Mouse (Mus musculus) forebrain, postnatal 0 days (tissue): ENCODE results near the gene Ikzf3. TPM values are rescaled to one million over a fixed set of nuclear protein-coding genes. Genes with fewer than 3 reads are reported as not detected.

Experiments used
- ATAC-seq: fragments of 200-750 bp; cut with Nextera tagmentation; 2 replicates; pipeline ENCODE4 v1.8.0; 2017; ENCODE audit warnings: mild to moderate bottlenecking, moderate library complexity
- DNase-seq: peaks from one replicate; pipeline ENCODE4 v3.0.0-alpha.2; 2015
- H3K27ac ChIP-seq: fragments of 300-500 bp; sonication (generic); 2 replicates; pipeline ENCODE4 v1.5.1; 2014; ENCODE audit warnings: low read depth, mild to moderate bottlenecking, antibody characterized with exemption, low read length, moderate library complexity, mixed read lengths
- H3K27me3 ChIP-seq: fragments of 300-500 bp; sonication (generic); 2 replicates; pipeline ENCODE4 v1.6.1; 2014; ENCODE audit warnings: mild to moderate bottlenecking, low read length, mixed read lengths; ENCODE audit not compliant: insufficient read depth
- H3K36me3 ChIP-seq: fragments of 300-500 bp; sonication (generic); 2 replicates; pipeline ENCODE4 v1.6.1; 2014; ENCODE audit warnings: mild to moderate bottlenecking, moderate library complexity; ENCODE audit not compliant: insufficient read depth
- H3K4me1 ChIP-seq: fragments of 300-500 bp; sonication (generic); 2 replicates; pipeline ENCODE4 v1.6.1; 2014; ENCODE audit warnings: antibody characterized with exemption; ENCODE audit not compliant: insufficient read depth
- H3K4me2 ChIP-seq: fragments of 300-500 bp; sonication (generic); 2 replicates; pipeline ENCODE4 v1.6.1; 2014; ENCODE audit warnings: low read depth, mild to moderate bottlenecking, moderate library complexity
- H3K4me3 ChIP-seq: fragments of 300-500 bp; sonication (generic); 2 replicates; pipeline ENCODE4 v1.5.1; 2014; ENCODE audit warnings: low read depth, low read length, mixed read lengths
- H3K9ac ChIP-seq: fragments of 300-500 bp; sonication (generic); 2 replicates; pipeline ENCODE4 v1.6.1; 2014; ENCODE audit warnings: mild to moderate bottlenecking
- H3K9me3 ChIP-seq: fragments of 300-500 bp; sonication (generic); 2 replicates; pipeline ENCODE4 v1.6.1; 2016; ENCODE audit warnings: low read length
- CTCF ChIP-seq: sonication (generic); IDR thresholded peaks from 2 replicates; pipeline ENCODE4 v1.5.1; 2016; ENCODE audit warnings: antibody characterized with exemption, control low read depth, low read depth
- WGBS: fragments of 180-500 bp; shearing (Covaris S2); extraction: QIAGEN DNeasy Blood & Tissue Kit; methylation state at CpG from one replicate; pipeline ENCODE4 v1.1.7; 2014; 5-methylcytosine and 5-hydroxymethylcytosine counted together
- polyA plus RNA-seq: library from polyadenylated mRNA; unstranded; fragments of >200 nt; fragmentation: Nextera tagmentation; extraction: Ambion mirVana; gene quantifications from 2 replicates; pipeline ENCODE4 v1.2.1, GENCODE M21; 2015
- total RNA-seq: library from RNA; depleted of rRNA; stranded (reverse); fragments of >200 nt; gene quantifications from 2 replicates; pipeline ENCODE4 v1.2.3, GENCODE M21; 2014

Ikzf3 gene
- total and polyA plus RNA-seq, 2 experiments from 2014 or later: 0.14 to 0.21 TPM

GRCm38 (mm10) chr11:98568326-98568725, 22.5 kb upstream of the Ikzf3 start:
- ATAC-seq: no peak
- Histone ChIP-seq H3K4me3 (no peak overlapping the region), H3K9me3 (no peaks in the 10 kb centered on the region), H3K27me3 (no peaks in the 10 kb centered on the region), H3K36me3 (no peaks in the 10 kb centered on the region), H3K27ac (no peak overlapping the region), H3K4me1 (no peaks in the 10 kb centered on the region), H3K9ac (no peak overlapping the region), H3K4me2 (no peak overlapping the region)
- WGBS: 87% methylated on average over 8 of the region's 8 CpGs
- TF ChIP-seq CTCF: peak; percentile 31; the same call in 1 of the 2 replicates
- no peak for DNase-seq

- no peak overlapping the region for H3K27ac ChIP-seq
- ATAC-seq: no peak
Measured at GRCm38 (mm10) chr11:98563921-98564414, 18.1 kb upstream of the Ikzf3 start.

GRCm38 (mm10) chr11:98563025-98563424, 17.2 kb upstream of the Ikzf3 start:
- no peak for ATAC-seq
- no peaks in the 10 kb centered on the region for H3K36me3 ChIP-seq
- no peak for DNase-seq
- H3K9me3 ChIP-seq: no peaks in the 10 kb centered on the region
- no peak overlapping the region for H3K4me3 ChIP-seq
- H3K4me1 ChIP-seq: no peaks in the 10 kb centered on the region
- H3K27ac ChIP-seq: no peak overlapping the region
- no peaks in the 10 kb centered on the region for H3K27me3 ChIP-seq
- H3K4me2 ChIP-seq: no peak overlapping the region
- H3K9ac ChIP-seq: no peak overlapping the region
- WGBS: 81% methylated on average over 3 of the region's 3 CpGs
- no peak for TF ChIP-seq CTCF

More at GRCm38 (mm10) chr11:98563921-98564414, 18.1 kb upstream of the Ikzf3 start:
- H3K36me3 ChIP-seq: no peaks in the 10 kb centered on the region
- no peaks in the 10 kb centered on the region for H3K4me1 ChIP-seq
- no peak overlapping the region for H3K4me2 ChIP-seq
- no peak overlapping the region for H3K4me3 ChIP-seq
- no peak for DNase-seq
- no peak for TF ChIP-seq CTCF
- H3K9me3 ChIP-seq: no peaks in the 10 kb centered on the region
- WGBS: 49% methylated on average over 13 of the region's 13 CpGs
- H3K27me3 ChIP-seq: no peaks in the 10 kb centered on the region
- H3K9ac ChIP-seq: no peak overlapping the region

- 10% methylated on average over 7 of the region's 7 CpGs for WGBS
- DNase-seq (no peak), ATAC-seq (no peak)
- H3K27me3 ChIP-seq: no peaks in the 10 kb centered on the region
- no peak overlapping the region for H3K4me3 ChIP-seq
- no peaks in the 10 kb centered on the region for H3K9me3 ChIP-seq
- TF ChIP-seq CTCF: no peak
- H3K4me1 ChIP-seq: no peaks in the 10 kb centered on the region
- H3K27ac ChIP-seq: no peak overlapping the region
- no peak overlapping the region for H3K4me2 ChIP-seq
- no peak overlapping the region for H3K9ac ChIP-seq
- H3K36me3 ChIP-seq: no peaks in the 10 kb centered on the region
Measured at GRCm38 (mm10) chr11:98560942-98561341, 15.1 kb upstream of the Ikzf3 start.

GRCm38 (mm10) chr11:98555124-98555700, 9.4 kb upstream of the Ikzf3 start:
- H3K27ac ChIP-seq: no peak overlapping the region
- TF ChIP-seq CTCF: peak; percentile 45
- ATAC-seq (no peak), DNase-seq (no peak)
- H3K9ac ChIP-seq: no peak overlapping the region
- H3K4me2 ChIP-seq: no peak overlapping the region
- H3K36me3 ChIP-seq: no peaks in the 10 kb centered on the region
- peaks cover 2% of the 10 kb centered on the region; the same call in 1 of the 2 replicates for H3K27me3 ChIP-seq
- no peak overlapping the region for H3K4me3 ChIP-seq
- H3K4me1 ChIP-seq: no peaks in the 10 kb centered on the region
- 61% methylated on average over 12 of the region's 12 CpGs for WGBS
- no peaks in the 10 kb centered on the region for H3K9me3 ChIP-seq

- 93% methylated on average over 4 of the region's 4 CpGs for WGBS
- DNase-seq (no peak), ATAC-seq (no peak)
- H3K4me3 ChIP-seq: no peak overlapping the region
- no peaks in the 10 kb centered on the region for H3K36me3 ChIP-seq
- no peaks in the 10 kb centered on the region for H3K4me1 ChIP-seq
- H3K27me3 ChIP-seq: peaks cover 15% of the 10 kb centered on the region
- H3K4me2 ChIP-seq: no peak overlapping the region
- H3K9ac ChIP-seq: no peak overlapping the region
- H3K27ac ChIP-seq: no peak overlapping the region
- no peak for TF ChIP-seq CTCF
- H3K9me3 ChIP-seq: no peaks in the 10 kb centered on the region
Measured at GRCm38 (mm10) chr11:98553966-98554365, 8.1 kb upstream of the Ikzf3 start.

GRCm38 (mm10) chr11:98550975-98551828, 5.4 kb upstream of the Ikzf3 start, which contains the start of gene Zpbp2:
TSS of gene Zpbp2 (plus strand) at chr11:98551097.
- Histone ChIP-seq H3K9ac (peak within 1 kb of the TSS; percentile 88), H3K27ac (peak within 1 kb of the TSS; percentile 84), H3K9me3 (no peaks in the 10 kb centered on the region), H3K4me2 (peak within 1 kb of the TSS; percentile 58), H3K36me3 (no peaks in the 10 kb centered on the region), H3K27me3 (peaks cover 39% of the 10 kb centered on the region), H3K4me1 (no peaks in the 10 kb centered on the region), H3K4me3 (peak within 1 kb of the TSS; percentile 63)
- WGBS: under 1% methylated on average over 49 of the region's 51 CpGs
- ATAC-seq: peak; percentile 98
- DNase-seq: peak; percentile 97
- TF ChIP-seq CTCF: no peak
